22 mouse cellular contexts compared by ENCODE assay signal in the genomic region with DNA sequence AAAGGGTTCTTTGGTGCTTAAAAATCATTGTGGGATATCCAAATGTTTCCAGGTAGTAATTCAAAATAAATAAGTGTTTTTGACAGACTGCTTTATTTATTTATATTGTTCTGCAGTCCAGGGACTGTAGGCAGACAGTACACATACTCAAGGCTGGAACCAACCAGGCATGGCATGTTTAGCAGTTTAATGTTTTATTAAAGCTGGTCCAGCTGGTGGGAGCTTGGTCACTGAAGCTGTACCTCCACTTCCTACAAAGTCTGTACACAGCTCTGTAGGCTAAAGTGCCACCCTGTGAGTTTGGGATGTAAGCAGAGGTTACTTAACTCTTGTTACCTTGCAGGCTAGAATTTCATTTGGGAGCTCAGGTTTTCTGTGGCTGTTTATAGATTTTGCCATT. TPM values are rescaled to one million over a fixed set of nuclear protein-coding genes. Genes with fewer than 3 reads are reported as not detected.
"Had no signal": no experiment of that assay in that cellular context is flagged by ENCODE, and none has a peak within 500 bp of the region (broad histone marks: within the 10 kb centered on the region; RNA-seq: fewer than 3 reads in every experiment).

No protein-coding gene starts in this region.

- H3K4me2 ChIP-seq: liver, embryonic 15.5 days; lung, embryonic 15.5 days; midbrain, embryonic 11.5 days; midbrain, embryonic 13.5 days; midbrain, embryonic 15.5 days; neural tube, embryonic 12.5 days; stomach, embryonic 15.5 days had no signal

- H3K9me3 ChIP-seq: liver, embryonic 15.5 days; lung, embryonic 15.5 days; midbrain, embryonic 13.5 days; midbrain, embryonic 15.5 days; neural tube, embryonic 12.5 days; stomach, embryonic 15.5 days had no signal

- H3K27me3 ChIP-seq: liver, embryonic 15.5 days; lung, embryonic 15.5 days; megakaryocyte, embryonic 14.5 days; midbrain, embryonic 13.5 days; midbrain, embryonic 15.5 days; neural tube, embryonic 12.5 days; stomach, embryonic 15.5 days had no signal

- H3K36me3 ChIP-seq: liver, embryonic 15.5 days; lung, embryonic 15.5 days; midbrain, embryonic 13.5 days; midbrain, embryonic 15.5 days; neural tube, embryonic 12.5 days; stomach, embryonic 15.5 days had no signal

- ATAC-seq: liver, postnatal 0 days; lung, postnatal 0 days; midbrain, embryonic 13.5 days; midbrain, embryonic 15.5 days had no signal

- H3K27ac ChIP-seq: liver, embryonic 15.5 days; lung, embryonic 15.5 days; macrophage; midbrain, embryonic 13.5 days; midbrain, embryonic 15.5 days; neural tube, embryonic 12.5 days; stomach, embryonic 15.5 days; stomach, postnatal 0 days had no signal

- DNase-seq: liver, postnatal 0 days; lung, adult 2 months; lung, postnatal 14 days; lung, postnatal 36 days; right cerebral cortex, postnatal 14 days; thymus, adult 2 months; thymus, postnatal 25 days had no signal

- H3K4me1 ChIP-seq: liver, embryonic 15.5 days; lung, embryonic 15.5 days; megakaryocyte, embryonic 14.5 days; midbrain, embryonic 13.5 days; midbrain, embryonic 15.5 days; neural tube, embryonic 12.5 days; stomach, embryonic 15.5 days had no signal

- H3K4me3 ChIP-seq: liver, embryonic 15.5 days; lung, embryonic 15.5 days; megakaryocyte, embryonic 14.5 days; midbrain, embryonic 13.5 days; midbrain, embryonic 15.5 days; neural tube, embryonic 12.5 days; stomach, embryonic 15.5 days had no signal

- H3K9ac ChIP-seq: liver, embryonic 15.5 days; liver, postnatal 0 days; lung, embryonic 15.5 days; midbrain, embryonic 13.5 days; midbrain, embryonic 15.5 days; neural tube, embryonic 12.5 days; stomach, embryonic 15.5 days had no signal

RNA-seq across cellular contexts. Expression of a gene that starts 27.5 kb away (rescaled TPM):
- polyA plus RNA-seq: liver, embryonic 15.5 days; liver, postnatal 0 days; lung, adult 2 months; lung, embryonic 15.5 days; lung, postnatal 0 days; macrophage; midbrain, embryonic 11.5 days; midbrain, embryonic 13.5 days; midbrain, embryonic 15.5 days; midbrain, postnatal 0 days; neural tube, embryonic 12.5 days; neural tube, embryonic 14.5 days; spleen, adult 2 months; stomach, embryonic 15.5 days; stomach, postnatal 0 days; testis, adult 2 months; thymus, adult 2 months had no signal
